Mouse (Mus musculus) spleen, postnatal 4 days (tissue): ENCODE measurements around the gene Stard9.

Experiments used
- DNase-seq, 2 experiments: peaks; one replicate each; pipeline ENCODE4 v3.0.0; 2022; ENCODE audit warnings: low spot score in 2 of 2

The Stard9 gene

GRCm38 (mm10) chr2:120724176-120724575 is 95.3 kb downstream of the Stard9 start:
- no peak for DNase-seq

- peak; percentile 49 to 79 for DNase-seq
Observed at GRCm38 (mm10) chr2:120729775-120730585, 101.1 kb downstream of the Stard9 start.

- DNase-seq, result peak; percentile 49 to 81
Observed at GRCm38 (mm10) chr2:120730639-120731166, 101.8 kb downstream of the Stard9 start.

GRCm38 (mm10) chr2:120731167-120731862 is 102.4 kb downstream of the Stard9 start:
- peak; percentile 97 to 98 for DNase-seq

- no peak for DNase-seq
Observed at GRCm38 (mm10) chr2:120731877-120732530, 103.1 kb downstream of the Stard9 start.

GRCm38 (mm10) chr2:120745496-120745895 is 116.6 kb downstream of the Stard9 start:
- no peak for DNase-seq

GRCm38 (mm10) chr2:120748041-120748440 is 119.1 kb downstream of the Stard9 start:
- DNase-seq, result no peak

- no peak for DNase-seq
Observed at GRCm38 (mm10) chr2:120761922-120762321, 133.0 kb downstream of the Stard9 start.

GRCm38 (mm10) chr2:120770265-120770935 is 141.5 kb downstream of the Stard9 start:
- DNase-seq, result no peak
